Mouse (Mus musculus): ENCODE measurements around the gene Pdlim4.

- no peak for TF ChIP-seq POLR2A (IDR thresholded peaks at IDR 0.05; ENCODE audit: borderline replicate concordance, extremely low read depth, low read depth, low read length)
- no peak for TF ChIP-seq CTCF (IDR thresholded peaks at IDR 0.05; ENCODE audit: insufficient read depth, low read length)
Measured at GRCm38 (mm10) chr11:54051161-54051560, 17.7 kb downstream of the Pdlim4 start.
